Mouse (Mus musculus) brain, embryonic 14.5 days (tissue): ENCODE measurements around the gene Usp9x. TPM values are rescaled to one million over a fixed set of nuclear protein-coding genes. Genes with fewer than 3 reads are reported as not detected.
A peak's percentile ranks its signal among the peaks of the same experiment; 100 is the strongest.

Experiments used
- DNase-seq: peaks from one replicate; pipeline ENCODE4 v3.0.0-alpha.2; 2011; ENCODE audit warnings: low read depth
- CTCF ChIP-seq: fragments of 200-500 bp; IDR thresholded peaks from 2 replicates; pipeline ENCODE4 v1.5.1; 2012; ENCODE audit warnings: inconsistent platforms, mild to moderate bottlenecking, moderate library complexity, borderline replicate concordance; ENCODE audit not compliant: insufficient read depth, insufficient read length; ENCODE audit errors: extremely low read depth
- POLR2A ChIP-seq: fragments of 200-500 bp; IDR thresholded peaks from 2 replicates; pipeline ENCODE4 v1.6.1; 2012; ENCODE audit warnings: mild to moderate bottlenecking, inconsistent platforms, borderline replicate concordance; ENCODE audit not compliant: poor library complexity, insufficient read depth, insufficient read length, severe bottlenecking; ENCODE audit errors: extremely low read depth
- polyA plus RNA-seq: library from polyadenylated mRNA; depleted of rRNA; stranded (reverse); fragments of >200 nt; gene quantifications from 2 replicates; pipeline ENCODE4 v1.2.3, GENCODE M21; 2012; rRNA removed

Gene Usp9x
- polyA plus RNA-seq, result 46.0 and 74.4 TPM in 2 replicates

- peak; percentile 97 for DNase-seq
- TF ChIP-seq POLR2A, result peak; percentile 75
- TF ChIP-seq CTCF, result peak; percentile 67
Observed at GRCm38 (mm10) chrX:13071241-13071775, at the start of gene Usp9x. Usp9x (plus strand) TSS chrX:13071498.

- TF ChIP-seq POLR2A (no peak), CTCF (no peak)
- no peak for DNase-seq
Observed at GRCm38 (mm10) chrX:13022547-13023310, 48.6 kb upstream of the Usp9x start.

- no peak for TF ChIP-seq POLR2A
- TF ChIP-seq CTCF, result no peak
- DNase-seq, result no peak
Observed at GRCm38 (mm10) chrX:13024539-13025202, 46.6 kb upstream of the Usp9x start.

- TF ChIP-seq CTCF (no peak), POLR2A (no peak)
- DNase-seq, result no peak
Observed at GRCm38 (mm10) chrX:13025286-13025685, 46.0 kb upstream of the Usp9x start.

GRCm38 (mm10) chrX:13028156-13028555, 43.1 kb upstream of the Usp9x start:
- no peak for DNase-seq
- TF ChIP-seq CTCF, result no peak
- no peak for TF ChIP-seq POLR2A

DNA sequence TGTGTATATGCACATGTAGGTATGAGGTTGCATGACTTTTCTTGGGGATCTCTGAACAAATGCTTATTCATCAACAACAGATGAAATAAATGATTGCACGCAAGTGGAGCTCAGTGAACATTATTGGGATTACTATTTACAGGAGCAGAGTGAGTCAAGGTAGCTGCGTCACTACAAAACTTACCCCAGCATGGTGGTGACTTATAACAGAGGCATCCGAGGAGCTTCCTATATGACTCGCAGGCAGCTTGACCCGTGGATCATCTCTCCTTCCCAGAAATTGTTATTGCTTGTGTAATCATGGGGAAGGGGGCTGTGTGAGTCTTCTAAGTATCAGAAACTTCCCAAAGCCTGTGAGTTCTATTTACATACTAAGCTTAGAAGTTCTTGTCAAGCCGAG, 41.3 kb upstream of the Usp9x start:
- DNase-seq, result no peak
- TF ChIP-seq CTCF, result no peak
- TF ChIP-seq POLR2A, result no peak

- DNase-seq, result no peak
- TF ChIP-seq CTCF (no peak), POLR2A (no peak)
Observed at GRCm38 (mm10) chrX:13037085-13037484, 34.2 kb upstream of the Usp9x start.

DNA sequence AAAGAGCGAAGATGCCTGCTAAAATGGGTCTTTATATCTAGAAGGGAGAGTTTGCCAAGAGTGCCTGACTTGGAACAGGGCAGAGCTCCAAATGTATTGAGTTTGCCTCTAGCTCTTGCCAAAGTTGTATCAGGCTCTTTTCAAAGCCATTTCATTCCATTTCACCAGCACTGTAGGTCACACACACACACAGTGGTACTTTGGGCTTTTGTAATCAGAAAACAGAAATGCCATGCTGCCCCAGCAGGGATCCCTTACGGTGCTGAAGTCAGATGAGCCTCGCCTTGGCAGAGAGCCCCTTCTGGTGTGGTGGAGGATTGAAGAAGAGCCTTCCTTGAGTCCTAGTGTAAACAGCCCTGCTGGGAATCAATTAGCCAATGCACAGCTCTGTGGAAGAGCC, 32.1 kb upstream of the Usp9x start:
- TF ChIP-seq POLR2A (no peak), CTCF (no peak)
- DNase-seq, result peak; percentile 82

DNA sequence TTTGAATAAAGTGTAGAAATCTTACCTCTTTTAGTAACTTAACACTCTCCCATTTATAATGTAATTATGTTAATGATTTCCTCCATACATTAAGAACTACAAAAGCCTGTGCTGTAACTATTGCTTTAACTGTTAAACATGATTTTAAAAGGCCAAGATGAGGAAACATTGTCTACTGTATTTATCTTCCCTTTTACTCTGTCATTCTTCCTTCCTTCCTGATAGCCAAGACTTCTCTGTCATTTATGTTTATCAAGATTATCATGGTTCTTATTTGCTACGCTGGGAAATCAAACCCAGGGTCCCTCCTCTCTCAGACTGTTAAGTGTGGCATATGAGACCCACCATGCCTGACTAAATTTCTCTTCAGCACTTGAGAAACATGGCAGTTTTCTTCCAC, 30.9 kb upstream of the Usp9x start:
- TF ChIP-seq POLR2A (no peak), CTCF (no peak)
- no peak for DNase-seq

GRCm38 (mm10) chrX:13041630-13042129, 29.6 kb upstream of the Usp9x start:
- peak; percentile 60; the same call in 1 of the 2 replicates for TF ChIP-seq POLR2A
- TF ChIP-seq CTCF, result no peak
- DNase-seq, result peak; percentile 98

GRCm38 (mm10) chrX:13043780-13044179, 27.5 kb upstream of the Usp9x start:
- no peak for DNase-seq
- TF ChIP-seq POLR2A, result no peak
- no peak for TF ChIP-seq CTCF

- no peak for DNase-seq
- TF ChIP-seq CTCF, result no peak
- no peak for TF ChIP-seq POLR2A
Observed at GRCm38 (mm10) chrX:13044666-13045065, 26.6 kb upstream of the Usp9x start.

DNA sequence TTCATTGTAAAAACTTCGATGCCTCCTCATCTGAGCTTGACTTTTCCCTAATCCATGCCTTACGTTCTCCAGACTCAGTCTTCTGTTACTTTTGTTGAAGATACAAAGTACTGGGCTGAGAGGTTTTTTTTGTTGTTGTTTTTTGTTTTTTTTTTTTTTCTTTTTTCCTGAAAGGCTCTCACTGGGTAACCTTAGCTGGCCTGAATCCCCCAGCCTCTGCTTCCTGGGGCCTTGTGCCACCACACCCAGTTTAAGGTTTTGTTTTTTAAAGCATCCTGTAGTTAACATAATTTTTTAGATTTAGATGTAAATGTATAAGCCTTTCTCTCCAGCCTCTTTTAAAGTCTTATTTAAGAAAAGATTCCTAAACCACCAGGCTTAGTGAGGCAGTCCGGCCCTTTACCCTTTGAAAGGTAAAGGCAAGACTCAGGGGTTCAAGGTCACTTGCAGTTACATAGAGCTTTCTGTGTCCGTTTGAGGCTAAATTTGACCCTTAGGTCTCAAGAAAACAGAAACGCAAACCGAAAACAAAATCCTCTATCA, 24.3 kb upstream of the Usp9x start:
- no peak for TF ChIP-seq CTCF
- no peak for DNase-seq
